Mouse (Mus musculus) heart, postnatal 0 days (tissue): ENCODE measurements around the gene Alk.

ENCODE experiments used
- CTCF ChIP-seq: IDR thresholded peaks from 2 replicates; pipeline ENCODE4 v1.5.1; 2016; ENCODE audit warnings: antibody characterized with exemption, control low read depth, low read depth
- EP300 ChIP-seq: IDR thresholded peaks from 2 replicates; pipeline ENCODE4 v1.6.1; 2016; ENCODE audit warnings: antibody characterized with exemption, low read depth

DNA sequence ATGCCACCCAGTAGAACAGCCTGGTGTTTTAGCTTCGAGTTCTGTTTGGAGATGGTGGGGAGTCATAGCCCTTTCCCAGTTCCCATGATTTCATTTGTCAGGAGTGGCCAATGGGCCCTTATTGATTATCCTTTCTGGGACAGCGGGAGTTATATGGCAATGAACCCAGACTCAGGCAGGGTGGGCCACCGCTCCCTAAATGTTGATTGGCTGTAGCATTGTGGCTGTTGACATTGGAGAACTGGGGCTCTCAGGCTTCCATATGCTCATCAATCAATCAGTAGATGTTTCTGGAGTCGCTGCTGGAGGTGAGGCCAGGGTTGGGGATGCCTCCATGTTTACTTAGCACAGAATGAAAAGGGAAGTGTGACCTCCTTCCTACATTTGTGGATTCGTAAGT, 655.7 kb downstream of the Alk start:
- TF ChIP-seq CTCF (no peak), EP300 (no peak)
